Mouse (Mus musculus) CD4-positive, CD25-positive, alpha-beta regulatory T cell, adult 4 months (primary cell): ENCODE measurements around the gene Whamm. TPM values are rescaled to one million over a fixed set of nuclear protein-coding genes. Genes with fewer than 3 reads are reported as not detected.

Experiments used
- ATAC-seq: one replicate; pipeline ENCODE4 v1.8.0; 2017
- polyA plus RNA-seq, 2 experiments: library from polyadenylated mRNA; unstranded; fragments of 100-300 nt; shearing (Covaris generic); gene quantifications; one replicate each; pipeline ENCODE4 v1.2.1; 2017

Gene Whamm
- polyA plus RNA-seq, 2 experiments from 2014 or later, result 3.1 to 5.5 TPM

GRCm38 (mm10) chr7:81599379-81600280, 28.6 kb downstream of the Whamm start:
- no peak for ATAC-seq

- no peak for ATAC-seq
These were observed 33.9 kb downstream of the Whamm start for GRCm38 (mm10) chr7:81604991-81605390.

GRCm38 (mm10) chr7:81605489-81605888, 34.4 kb downstream of the Whamm start:
- ATAC-seq, result no peak

- no peak for ATAC-seq
These were observed 35.4 kb downstream of the Whamm start for GRCm38 (mm10) chr7:81606452-81606851.

GRCm38 (mm10) chr7:81610125-81610524, 39.1 kb downstream of the Whamm start:
- no peak for ATAC-seq

- no peak for ATAC-seq
These were observed 42.0 kb downstream of the Whamm start for GRCm38 (mm10) chr7:81612856-81613635.

GRCm38 (mm10) chr7:81615031-81615430, 44.0 kb downstream of the Whamm start:
- no peak for ATAC-seq

- no peak for ATAC-seq
These were observed 51.7 kb downstream of the Whamm start for GRCm38 (mm10) chr7:81622793-81623192.

GRCm38 (mm10) chr7:81623767-81624166, 52.7 kb downstream of the Whamm start:
- ATAC-seq, result no peak

GRCm38 (mm10) chr7:81626460-81626859, 55.4 kb downstream of the Whamm start:
- ATAC-seq, result no peak

GRCm38 (mm10) chr7:81631261-81631660, 60.2 kb downstream of the Whamm start:
- ATAC-seq, result no peak

GRCm38 (mm10) chr7:81632586-81632985, 61.5 kb downstream of the Whamm start:
- no peak for ATAC-seq

- ATAC-seq, result no peak
These were observed 70.0 kb downstream of the Whamm start for GRCm38 (mm10) chr7:81641101-81641500.

GRCm38 (mm10) chr7:81644551-81645235, 73.6 kb downstream of the Whamm start:
- ATAC-seq, result no peak

Other genes starting within 250 kb of the Whamm start
- gene Rps17, start 226.0 kb upstream of the Whamm start, polyA plus RNA-seq, result 1,000 to 10,000 TPM; 1,101 to 1,535 TPM
- under 1 TPM in 1 of 2 experiments, not detected in 1; 0.15 TPM for gene Cpeb1, start 115.8 kb upstream of the Whamm start, polyA plus RNA-seq
- not detected for gene Ap3b2, start 77.3 kb upstream of the Whamm start, polyA plus RNA-seq
- not detected for gene BC048679, start 73.0 kb upstream of the Whamm start, polyA plus RNA-seq
- 1 to 10 TPM; 5.3 to 6.4 TPM for gene Fsd2, start 4.3 kb upstream of the Whamm start, polyA plus RNA-seq
- gene Homer2, start 136.3 kb downstream of the Whamm start, polyA plus RNA-seq, result under 1 TPM in 1 of 2 experiments, not detected in 1; 0.70 TPM
- 100 to 1,000 TPM; 154 to 162 TPM for gene Ramac, start 191.7 kb downstream of the Whamm start, polyA plus RNA-seq
- 10 to 100 TPM; 63.4 to 65.7 TPM for gene 3110040N11Rik, start 218.2 kb downstream of the Whamm start, polyA plus RNA-seq